Mouse (Mus musculus) left cerebral cortex, postnatal 25 days (tissue): ENCODE measurements around the gene Nqo2. TPM values are rescaled to one million over a fixed set of nuclear protein-coding genes. Genes with fewer than 3 reads are reported as not detected.
"Not testable (repeated sequence)": the region's sequence is repeated elsewhere in the genome, so short reads cannot be mapped to it uniquely, and the experiment has no call there.

ENCODE experiments used
- DNase-seq, 2 experiments: peaks; one replicate each; pipeline ENCODE4 v3.0.0; 2022; ENCODE audit warnings: low spot score in 2 of 2, mixed read lengths in 1 of 2
- intact Hi-C: fragments of 180-260 bp; cut with DNase I; formaldehyde crosslinking; loops from one replicate; pipeline ENCODE4 v1.15.1; 2025
- total RNA-seq, 2 experiments: library from RNA; stranded (reverse); gene quantifications; 2 replicates each; pipeline ENCODE4 v1.2.3; 2021

Nqo2 gene
- total RNA-seq = 1 to 10 TPM; 5.5 to 6.2 TPM

DNA sequence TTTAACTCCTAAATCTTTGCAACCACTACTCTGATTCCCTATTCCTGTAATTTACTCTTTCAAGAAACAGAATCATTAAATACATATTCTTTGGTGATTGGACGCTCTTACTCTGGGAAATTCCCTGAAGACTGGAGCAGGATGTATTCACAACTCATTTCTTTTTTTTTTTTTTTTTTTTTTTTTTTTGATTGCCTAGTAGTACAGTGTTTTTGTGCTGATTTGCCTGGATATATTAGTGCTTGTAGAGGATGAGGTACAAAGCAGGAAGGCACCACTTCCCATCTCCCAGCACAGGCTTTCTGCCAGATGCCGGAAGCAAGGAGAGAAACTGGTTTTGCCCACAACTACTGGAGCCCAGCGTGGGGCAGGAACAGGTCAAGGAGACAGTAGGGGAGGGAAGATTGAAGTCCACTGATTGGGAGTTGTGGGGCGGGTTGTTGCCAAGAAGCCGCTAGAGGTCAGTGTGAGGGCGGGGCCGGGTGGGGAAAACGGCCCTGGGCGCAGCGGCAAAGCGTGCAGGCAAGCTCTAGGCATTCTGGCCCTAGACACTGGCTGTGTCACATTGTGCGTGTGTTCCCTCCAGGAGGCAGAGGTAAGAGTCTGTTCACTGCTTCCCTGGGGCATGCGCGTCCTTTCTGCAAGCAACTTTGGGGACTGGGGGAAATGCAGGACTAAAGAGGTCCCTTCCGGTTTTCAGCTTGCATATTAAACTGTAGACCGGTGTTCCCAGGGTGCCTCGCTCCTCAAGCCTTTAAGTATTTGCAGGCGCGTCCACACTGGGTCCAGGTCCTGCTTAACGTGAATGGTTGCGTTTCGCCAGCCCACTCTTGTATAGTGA lies at the start of gene Nqo2:
Gene Nqo2, plus strand, starts transcription at position 482 of the 841 bp plus-strand sequence.
- peak; percentile 59 to 72 for DNase-seq
- intact Hi-C loops = no loop called here

DNA sequence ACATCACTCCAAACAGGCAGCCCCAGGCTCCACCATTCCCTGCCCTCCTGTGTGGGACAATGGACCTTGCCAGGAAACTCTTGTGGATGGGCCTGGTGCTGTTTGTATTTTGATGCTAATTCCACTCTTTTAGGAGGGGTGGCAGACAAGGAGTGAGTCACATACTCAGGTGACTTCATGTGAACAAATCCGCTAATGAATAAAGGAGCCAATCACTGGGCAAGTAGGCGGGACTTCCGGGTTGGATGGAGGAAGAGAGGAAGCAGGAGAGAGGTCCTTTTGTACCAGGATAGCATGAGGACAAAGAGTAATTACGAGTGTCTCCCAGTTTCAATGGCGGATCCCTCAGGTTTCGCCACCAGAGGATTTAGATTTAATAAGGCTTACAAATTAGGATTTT lies 43.4 kb upstream of the Nqo2 start:
- no peak for DNase-seq
- intact Hi-C loops = no loop called here

DNA sequence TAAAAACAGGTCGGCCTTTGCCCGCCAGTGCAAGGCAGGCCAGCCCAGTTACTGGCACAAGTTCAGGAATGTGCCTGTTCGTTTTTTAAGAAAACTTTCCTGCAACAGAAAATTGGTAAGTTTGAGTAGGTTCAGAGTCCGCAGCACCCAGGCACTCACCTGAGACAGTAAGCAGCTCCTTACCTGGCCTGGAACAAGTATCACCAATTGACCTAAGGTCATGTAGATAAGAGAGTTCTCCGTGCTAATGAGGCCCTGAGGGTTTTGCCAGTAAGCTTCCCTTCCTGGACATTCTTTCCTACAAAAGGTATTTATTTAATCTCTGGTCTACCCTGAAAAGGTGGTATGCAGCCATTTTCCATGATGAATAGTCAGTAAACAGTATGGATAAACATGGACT lies 42.8 kb upstream of the Nqo2 start:
- intact Hi-C loops = no loop called here
- no peak for DNase-seq

DNA sequence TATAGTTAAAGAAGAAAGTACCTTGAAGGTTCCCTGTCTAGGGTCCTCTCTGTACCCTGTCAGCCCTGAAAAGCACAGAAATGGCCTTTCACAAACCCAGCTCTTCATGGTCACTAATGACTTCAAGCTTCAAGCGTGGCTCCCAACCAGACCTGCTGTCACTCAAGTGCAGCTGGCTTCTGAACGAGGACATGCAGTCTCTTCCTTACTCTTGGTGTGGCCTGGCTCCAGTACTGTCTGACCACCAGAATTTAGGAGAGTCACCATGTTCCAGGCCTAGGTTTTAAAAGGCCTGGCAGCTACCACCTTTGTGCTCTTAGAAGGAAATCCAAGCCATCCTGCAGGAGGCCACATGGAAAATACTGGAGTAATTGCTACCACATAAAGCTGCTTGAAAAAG lies 34.2 kb upstream of the Nqo2 start:
- DNase-seq = no peak
- intact Hi-C loops = no loop called here

DNA sequence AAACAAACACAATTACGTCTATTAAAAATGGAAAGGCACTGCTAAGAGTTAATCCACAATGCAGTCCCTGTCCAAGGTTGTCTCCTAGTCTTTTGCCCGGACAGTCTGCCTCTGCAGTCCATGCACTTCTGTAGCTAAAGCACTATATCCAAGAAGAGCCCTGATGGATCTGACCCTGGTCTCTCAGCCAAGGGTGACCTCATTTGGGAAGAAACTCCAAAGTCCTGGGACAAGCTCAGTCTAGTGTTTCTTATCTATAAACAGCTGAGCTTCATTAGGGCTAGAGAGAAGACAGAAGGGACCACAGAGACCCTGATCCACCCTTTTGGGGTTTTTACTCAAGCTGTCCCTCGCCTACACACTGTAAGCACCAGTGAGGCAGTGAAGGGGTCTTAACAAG lies 33.6 kb upstream of the Nqo2 start:
- intact Hi-C loops = no loop called here
- no peak for DNase-seq

DNA sequence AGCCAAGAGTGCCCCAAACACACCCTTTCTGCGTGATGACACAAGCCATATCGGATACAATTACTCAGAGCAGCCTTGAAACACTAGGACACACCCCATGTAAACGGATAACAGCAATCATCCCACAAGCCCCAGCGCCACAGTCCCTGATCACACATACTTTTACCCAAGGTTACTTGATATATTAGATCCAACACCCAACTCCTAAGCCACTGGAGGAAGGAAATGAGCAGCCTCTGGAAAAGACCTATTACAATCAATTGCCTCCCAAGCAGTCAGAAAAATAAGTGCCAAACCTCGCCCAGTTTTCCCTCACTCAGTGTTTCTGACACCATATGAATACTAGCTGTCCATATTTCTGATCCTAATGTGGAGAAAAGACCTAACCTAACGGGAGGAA lies 29.7 kb upstream of the Nqo2 start:
- no peak for DNase-seq
- intact Hi-C loops = no loop called here

DNA sequence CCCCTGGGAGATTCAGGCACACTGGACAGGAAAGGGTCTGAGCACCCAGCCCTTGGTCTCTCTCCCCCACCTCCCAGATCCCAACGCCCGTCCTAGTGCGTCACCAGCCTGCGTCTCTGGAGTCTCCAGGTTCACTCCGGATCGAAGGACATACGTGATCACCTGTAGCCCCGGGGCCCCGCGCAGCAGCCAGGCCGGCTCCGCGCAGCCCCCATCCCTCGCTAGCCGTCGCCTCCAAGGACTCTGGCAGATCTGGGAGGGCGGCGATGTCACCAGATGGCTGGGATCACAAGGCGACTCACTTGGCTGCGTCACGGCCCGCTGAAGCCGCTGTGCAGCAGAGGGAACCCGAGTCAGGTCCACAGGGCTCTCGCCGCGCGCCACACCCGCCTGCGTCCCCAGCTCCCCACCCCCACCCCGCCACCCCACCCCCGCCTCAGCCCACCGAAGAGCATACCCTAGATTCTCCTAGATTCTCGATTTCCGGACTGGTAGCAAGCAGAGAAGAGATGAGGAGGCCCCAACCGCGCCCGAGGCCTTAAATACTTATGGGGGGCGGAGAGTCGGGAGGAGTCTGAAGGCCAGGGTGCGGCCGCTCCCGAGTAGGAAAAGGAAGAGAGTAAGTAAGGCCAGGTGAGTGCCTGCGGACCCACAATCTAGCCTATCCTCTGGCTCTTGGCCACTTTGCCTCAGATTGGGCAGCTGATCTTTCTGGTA lies 28.9 kb upstream of the Nqo2 start:
- DNase-seq = peak; percentile 65 to 67
- intact Hi-C loops = no loop called here

DNA sequence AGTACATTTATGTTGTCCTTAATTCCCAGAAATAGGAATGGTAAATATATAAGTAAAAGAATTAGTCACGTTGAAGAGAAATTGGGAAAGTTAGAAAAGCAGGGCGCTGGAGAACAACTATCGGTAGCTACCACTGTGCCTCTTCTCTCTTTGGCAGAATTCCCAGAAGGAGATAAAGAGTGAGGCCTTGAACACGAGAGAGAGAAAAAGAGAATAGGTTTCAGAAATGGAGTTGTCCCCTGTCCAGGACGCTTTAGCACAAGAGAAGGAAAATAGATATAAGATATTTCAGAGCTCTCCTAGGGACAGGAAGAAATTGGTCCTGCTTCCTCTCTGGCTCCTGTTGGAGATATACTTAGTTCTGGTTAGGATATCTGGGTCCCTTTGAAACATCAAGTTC lies 27.3 kb upstream of the Nqo2 start:
- intact Hi-C loops = no loop called here

DNA sequence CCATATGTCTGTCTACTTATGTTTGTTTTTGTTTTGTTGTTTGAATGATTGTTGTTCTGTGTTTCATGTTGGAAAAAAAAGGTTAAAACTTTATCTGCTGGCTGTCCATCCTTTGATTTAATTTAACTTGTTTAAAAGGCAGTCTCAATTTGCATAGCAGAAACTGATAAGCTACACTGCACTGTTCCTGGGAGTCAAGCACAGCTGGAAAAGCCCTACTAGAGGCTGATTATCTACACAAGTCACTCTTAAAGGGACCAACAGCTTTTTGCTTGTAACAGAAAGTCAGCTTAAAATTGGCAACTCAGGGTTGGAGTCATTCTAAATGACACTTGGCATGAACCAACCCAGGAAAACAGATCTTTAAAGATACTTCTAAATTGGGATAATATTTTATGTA lies 26.9 kb upstream of the Nqo2 start:
- intact Hi-C loops = not testable (repeated sequence)

More for the DNA sequence above, 27.3 kb upstream of the Nqo2 start:
- no peak for DNase-seq

DNA sequence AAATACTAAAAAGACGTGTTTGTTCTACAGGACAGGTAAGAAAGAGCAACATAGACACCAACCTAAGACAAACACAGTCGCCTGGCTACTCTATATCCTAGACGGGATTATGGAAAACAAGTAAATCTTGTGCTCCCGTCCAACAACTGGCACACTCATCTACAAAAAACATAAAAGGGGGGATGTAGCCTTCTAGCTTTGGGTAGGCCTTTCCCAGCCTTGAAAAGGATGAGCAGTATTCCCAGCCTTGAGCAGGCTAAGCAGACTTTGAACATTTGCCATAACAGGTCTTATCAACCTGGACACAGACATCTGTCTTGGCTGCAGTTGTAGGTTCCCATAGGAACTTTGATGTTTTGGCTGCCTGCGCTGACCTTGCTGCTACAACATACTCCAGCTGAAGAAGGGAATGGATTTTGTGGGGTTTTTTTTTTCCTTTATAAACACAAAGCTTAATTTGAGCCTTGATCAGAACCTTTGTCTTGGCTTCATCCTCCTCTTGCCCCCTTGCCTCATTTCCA lies 23.1 kb upstream of the Nqo2 start:
- DNase-seq = no peak

More for the DNA sequence above, 26.9 kb upstream of the Nqo2 start:
- DNase-seq = not testable (repeated sequence)

DNA sequence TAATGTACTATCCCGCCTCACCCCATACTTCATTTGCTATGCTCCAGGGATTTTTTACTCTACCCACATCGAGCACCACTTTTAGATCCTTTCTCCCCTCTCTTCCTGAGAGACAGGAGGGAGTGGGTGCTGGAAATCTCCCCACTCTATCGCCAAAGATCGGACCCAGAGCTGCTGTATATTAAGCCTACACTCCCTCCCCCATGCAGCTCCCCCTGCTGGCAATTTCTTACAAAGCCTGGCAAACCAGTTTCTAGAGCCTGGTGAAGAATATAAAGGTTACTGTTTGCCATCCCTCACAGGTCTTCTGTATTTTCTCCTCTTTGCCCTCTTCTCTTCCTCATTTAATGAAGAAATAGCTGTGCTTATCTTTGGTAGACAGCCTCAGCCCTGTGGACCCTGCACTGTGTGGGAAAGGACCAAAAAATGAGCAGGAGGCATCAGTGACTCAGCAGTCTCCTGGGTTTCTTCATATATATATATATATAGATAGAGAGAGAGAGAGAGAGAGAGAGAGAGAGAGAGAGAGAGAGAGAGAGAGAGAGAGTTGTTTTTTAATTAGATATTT lies 22.2 kb upstream of the Nqo2 start:
- intact Hi-C loops = no loop called here
- peak in 1 of 2 experiments; percentile 71 for DNase-seq

More for the DNA sequence above, 23.1 kb upstream of the Nqo2 start:
- intact Hi-C loops = no loop called here

DNA sequence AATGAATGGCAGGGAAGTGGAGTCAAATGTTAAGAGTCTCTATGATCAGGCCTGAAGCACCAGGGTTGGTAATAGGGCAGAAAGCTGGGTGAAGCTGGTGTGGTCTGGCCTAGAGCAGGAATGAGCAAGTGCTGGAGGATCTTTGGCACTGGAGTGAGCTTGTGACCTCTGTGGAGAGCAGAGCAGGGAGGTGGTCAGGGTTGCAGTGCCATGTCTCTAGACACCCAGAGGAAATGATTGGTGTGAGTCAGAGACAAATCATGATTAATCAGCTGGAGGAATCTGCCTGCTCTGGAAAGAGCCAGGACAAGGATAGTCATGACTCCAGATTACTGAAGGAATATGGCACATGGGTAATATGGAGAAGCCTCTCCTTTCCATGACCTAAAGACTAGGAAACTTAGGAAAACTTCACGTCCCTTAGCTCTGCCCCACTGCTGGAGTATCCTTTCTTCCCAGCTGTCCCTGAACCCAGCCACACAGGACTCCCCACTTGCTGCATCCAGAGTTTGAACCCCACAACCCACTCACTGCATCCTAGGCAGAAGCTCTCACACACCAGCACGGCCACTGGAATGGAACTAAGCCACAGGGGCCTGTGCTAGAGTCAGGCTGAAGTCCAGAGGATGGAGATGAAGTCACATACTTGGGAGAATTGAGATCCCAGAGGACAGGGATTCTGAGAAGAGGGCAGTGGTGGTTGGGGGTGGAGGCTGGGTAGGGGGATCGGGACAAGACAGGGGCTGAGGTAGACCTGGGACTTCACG lies 13.0 kb upstream of the Nqo2 start:
- no peak for DNase-seq
- intact Hi-C loops = loop anchor here (10.0 kb wide), 1 partner anchor 203 kb away; no protein-coding TSS in a partner anchor

DNA sequence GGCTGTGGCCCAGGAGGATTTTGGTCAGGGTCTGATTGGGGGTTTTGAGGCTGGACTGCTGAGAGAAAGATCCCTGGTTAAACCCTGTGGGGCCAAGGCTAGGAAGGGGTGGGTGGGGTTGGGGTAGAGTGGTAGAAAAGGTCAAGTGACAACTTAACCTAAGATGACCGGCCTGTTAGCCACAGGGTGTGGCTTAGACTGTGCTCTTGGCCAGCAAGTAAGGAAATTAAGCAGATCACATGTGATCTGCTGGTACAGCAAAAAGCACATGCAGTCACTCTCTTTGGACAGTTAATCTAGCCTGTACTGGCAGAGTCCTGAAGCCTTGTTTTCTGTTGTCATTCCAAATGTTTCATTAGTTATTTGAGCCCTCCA lies 12.4 kb upstream of the Nqo2 start:
- intact Hi-C loops = loop anchor here (10.0 kb wide), 1 partner anchor 203 kb away; no protein-coding TSS in a partner anchor
- no peak for DNase-seq

DNA sequence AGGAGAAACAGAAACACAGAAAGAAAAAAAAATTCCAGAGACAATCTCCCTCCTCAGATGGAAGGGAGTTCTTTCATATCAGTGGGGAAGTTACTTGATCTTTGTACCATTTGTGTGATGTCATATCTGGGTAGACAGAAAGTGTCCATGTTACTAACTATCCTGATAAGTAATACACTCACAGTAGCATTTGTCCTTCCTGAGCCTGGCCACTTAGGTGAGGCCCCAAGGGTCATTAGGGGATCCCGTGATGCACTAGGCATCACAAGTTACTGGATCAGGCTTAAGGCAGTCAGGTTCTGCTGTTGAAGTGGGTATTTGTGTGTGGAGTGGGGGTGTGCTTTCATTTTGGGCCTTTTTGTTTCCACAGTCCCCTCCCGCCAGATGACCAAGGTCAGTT lies 11.5 kb upstream of the Nqo2 start:
- DNase-seq = no peak
- intact Hi-C loops = loop anchor here (10.0 kb wide), 1 partner anchor 202 kb away; no protein-coding TSS in a partner anchor

DNA sequence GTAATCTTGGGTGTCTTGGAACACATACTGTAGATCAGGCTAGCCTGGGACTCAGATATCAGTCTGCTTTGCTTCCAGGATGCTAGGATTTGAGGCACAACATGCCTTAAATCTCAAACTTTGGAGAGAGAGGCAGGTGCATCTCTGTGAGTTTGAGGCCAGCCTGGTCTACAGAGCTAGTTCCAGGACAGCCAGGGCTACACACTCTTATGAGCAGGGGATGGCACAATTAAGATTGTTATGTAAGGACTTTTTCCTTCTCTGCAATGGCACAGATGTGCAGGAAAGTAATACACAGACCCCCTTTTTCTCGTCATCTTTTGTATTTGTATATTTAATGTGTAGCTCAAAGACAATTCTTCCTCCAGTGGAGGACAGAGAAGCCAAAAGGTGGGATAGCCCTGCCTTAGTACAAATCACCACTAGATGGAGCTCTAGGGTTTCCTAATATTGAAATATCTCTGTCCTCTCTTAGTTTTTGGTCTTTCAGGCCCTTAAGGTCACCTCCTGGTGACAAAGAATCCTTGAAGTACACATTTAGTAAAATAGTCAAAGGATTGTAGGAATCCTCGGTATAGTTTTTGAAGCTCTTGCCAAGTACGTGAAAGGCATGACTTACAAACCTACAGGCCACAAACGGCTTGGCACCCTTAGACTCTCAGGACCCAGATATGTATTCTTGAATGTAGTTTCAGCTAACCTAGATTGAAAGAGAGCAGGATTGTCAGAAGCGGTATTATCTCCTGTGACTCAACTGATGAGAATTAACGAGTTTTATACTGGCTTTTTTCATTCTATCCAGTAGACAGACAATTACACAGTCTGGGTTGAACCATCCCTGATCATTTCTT lies 7.7 kb upstream of the Nqo2 start:
- intact Hi-C loops = loop anchor here (1.0 to 10.0 kb wide), 2 partner anchors 39 to 198 kb away; no protein-coding TSS in a partner anchor

DNA sequence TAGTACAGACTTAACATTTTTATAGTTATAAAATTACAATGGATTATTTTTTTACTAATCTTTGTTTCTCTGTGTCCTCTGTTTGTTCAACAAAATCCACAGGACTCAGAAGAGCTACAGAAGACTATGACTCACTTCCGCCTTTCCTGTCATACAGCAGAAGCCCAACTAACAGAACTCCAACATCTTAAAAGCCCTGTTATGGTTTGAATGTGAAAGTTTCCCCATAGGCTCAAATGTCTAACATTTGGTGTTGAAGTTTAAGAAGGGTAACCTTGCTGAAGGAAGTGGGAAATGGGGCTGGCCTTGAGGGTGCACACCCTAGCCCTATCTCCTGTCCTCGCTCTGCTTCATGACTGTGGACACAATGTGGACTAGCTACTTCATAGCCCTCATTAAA lies 4.7 kb upstream of the Nqo2 start:
- intact Hi-C loops = loop anchor here (10.0 kb wide), 1 partner anchor 195 kb away; no protein-coding TSS in a partner anchor
- DNase-seq = no peak

More for the DNA sequence above, 7.7 kb upstream of the Nqo2 start:
- peak; percentile 27 to 49 for DNase-seq

DNA sequence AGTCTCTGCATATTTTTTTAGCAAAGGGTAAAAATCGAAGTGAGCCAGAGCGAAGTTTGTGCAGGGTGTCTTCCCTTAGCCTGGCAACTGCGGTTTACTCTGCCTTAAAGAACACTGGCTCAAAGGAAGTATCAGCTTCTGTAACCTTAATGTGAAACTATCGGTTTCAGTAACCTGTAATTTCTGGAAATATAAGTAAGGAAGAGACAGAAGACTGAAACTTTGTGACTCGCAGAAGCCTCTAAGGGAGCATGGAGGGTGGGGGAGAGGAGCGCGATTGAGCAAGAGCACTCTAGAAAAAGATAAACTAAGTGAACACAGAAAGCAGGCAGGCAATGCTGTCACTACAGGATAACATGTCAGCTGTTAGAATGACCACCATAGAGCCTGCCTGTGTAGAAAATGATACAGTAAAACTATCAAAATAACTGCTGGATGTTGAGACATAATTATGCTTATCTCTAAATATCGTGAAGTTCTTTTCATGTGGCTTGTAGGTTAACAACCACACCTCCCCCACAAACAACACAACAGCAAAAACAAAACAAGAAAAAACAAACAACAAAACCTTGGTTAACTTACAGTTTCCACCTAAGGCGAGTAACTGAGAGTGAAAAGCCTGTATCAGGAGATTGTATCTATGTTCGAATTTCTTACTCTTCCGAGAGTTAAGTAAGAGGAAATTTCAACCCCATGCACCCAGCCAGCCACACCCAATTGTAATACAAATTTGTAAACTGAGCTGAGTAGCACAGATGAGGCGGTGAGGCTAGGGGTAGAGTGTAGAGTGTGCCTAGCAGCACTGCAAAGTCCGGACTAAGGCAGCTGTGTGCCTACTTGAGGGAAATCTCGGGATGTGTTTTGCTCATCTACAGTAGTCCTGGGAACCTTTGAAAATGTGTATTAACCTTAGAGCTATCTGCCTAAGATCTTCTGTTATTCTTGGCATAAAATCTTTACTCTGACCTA lies 853 bp downstream of the Nqo2 start:
- no peak for DNase-seq
- intact Hi-C loops = no loop called here
